13 mouse cellular contexts compared by ENCODE assay signal in the genomic region with DNA sequence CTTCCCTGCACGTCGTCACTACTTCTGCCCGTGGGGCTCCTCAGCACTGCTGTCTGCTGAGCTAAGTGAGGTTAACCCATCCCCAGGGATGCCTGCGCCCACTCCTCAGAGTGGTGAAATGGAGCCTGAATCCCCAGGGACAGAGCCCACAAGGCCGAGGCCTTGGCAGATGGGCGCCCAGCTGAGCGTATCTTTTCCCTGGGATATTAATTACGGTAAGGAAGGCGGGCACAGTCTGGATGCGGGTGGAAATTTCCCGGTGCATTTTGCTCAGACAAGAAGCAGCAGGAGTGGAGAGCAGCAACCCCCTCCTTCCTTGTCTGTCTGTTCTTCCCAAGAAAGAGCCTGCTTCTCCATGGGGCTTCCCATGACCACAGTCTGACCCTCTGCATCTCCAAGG.
DNase-seq lines count a peak whose midpoint lies in the region; ATAC-seq lines count a peak whose summit lies in the region.
"Had no signal": no experiment of that assay in that cellular context is flagged by ENCODE, and none has a peak within 500 bp of the region (broad histone marks: within the 10 kb centered on the region; RNA-seq: fewer than 3 reads in every experiment).

No protein-coding gene starts in this region.

- DNase-seq in cerebellum, adult 11 months = no peak
- DNase-seq in adipocyte (ENCODE audit: low spot score) = no peak
- DNase-seq in spleen, postnatal 4 days (ENCODE audit: low spot score in 2 of 2) = no peak
- DNase-seq: gastrocnemius, postnatal 14 days; kidney, adult 18-20 months; thymus, postnatal 14 days had no signal

- no peak overlapping the region for H3K4me3 ChIP-seq in midbrain, embryonic 13.5 days (replicated peaks)
- no peak overlapping the region for H3K4me3 ChIP-seq in midbrain, embryonic 15.5 days
- H3K4me3 ChIP-seq in hindbrain, embryonic 12.5 days = no peak overlapping the region
- no peak overlapping the region for H3K4me3 ChIP-seq in neural tube, embryonic 13.5 days
- H3K4me3 ChIP-seq: embryonic facial prominence, embryonic 15.5 days had no signal

- no peaks in the 10 kb centered on the region for H3K9me3 ChIP-seq in midbrain, embryonic 13.5 days
- no peaks in the 10 kb centered on the region for H3K9me3 ChIP-seq in midbrain, embryonic 15.5 days
- H3K9me3 ChIP-seq in hindbrain, embryonic 12.5 days (replicated peaks) = no peaks in the 10 kb centered on the region
- no peaks in the 10 kb centered on the region for H3K9me3 ChIP-seq in neural tube, embryonic 13.5 days
- H3K9me3 ChIP-seq: embryonic facial prominence, embryonic 15.5 days had no signal

- no peak overlapping the region for H3K4me2 ChIP-seq in midbrain, embryonic 13.5 days (replicated peaks)
- no peak overlapping the region for H3K4me2 ChIP-seq in midbrain, embryonic 15.5 days
- H3K4me2 ChIP-seq in hindbrain, embryonic 12.5 days (replicated peaks) = no peak overlapping the region
- H3K4me2 ChIP-seq in neural tube, embryonic 13.5 days = peak overlapping the region; percentile 4; the same call in 1 of the 2 replicates
- H3K4me2 ChIP-seq: embryonic facial prominence, embryonic 15.5 days had no signal

- no peak overlapping the region for H3K27ac ChIP-seq in midbrain, embryonic 13.5 days
- H3K27ac ChIP-seq in midbrain, embryonic 15.5 days = no peak overlapping the region
- H3K27ac ChIP-seq in hindbrain, embryonic 12.5 days = peak overlapping the region; percentile 40; the same call in 1 of the 2 replicates
- peak overlapping the region; percentile 29; the same call in 1 of the 2 replicates for H3K27ac ChIP-seq in neural tube, embryonic 13.5 days (replicated peaks)
- H3K27ac ChIP-seq: embryonic facial prominence, embryonic 15.5 days; liver, embryonic 14.5 days had no signal

- peak overlapping the region; percentile 6; the same call in 1 of the 2 replicates for H3K9ac ChIP-seq in midbrain, embryonic 13.5 days (replicated peaks)
- H3K9ac ChIP-seq in midbrain, embryonic 15.5 days = no peak overlapping the region
- no peak overlapping the region for H3K9ac ChIP-seq in hindbrain, embryonic 12.5 days
- peak overlapping the region; percentile 18; the same call in 1 of the 2 replicates for H3K9ac ChIP-seq in neural tube, embryonic 13.5 days
- H3K9ac ChIP-seq: embryonic facial prominence, embryonic 15.5 days; liver, embryonic 14.5 days had no signal

- WGBS in midbrain, embryonic 13.5 days = 51% methylated on average over 11 of the region's 11 CpGs
- 53% methylated on average over 11 of the region's 11 CpGs for WGBS in midbrain, embryonic 15.5 days
- WGBS in hindbrain, embryonic 12.5 days = 41% methylated on average over 11 of the region's 11 CpGs
- WGBS in neural tube, embryonic 13.5 days = 28% methylated on average over 11 of the region's 11 CpGs

- ATAC-seq in cerebellum, adult (ENCODE audit: insufficient number of reproducible peaks, low FRiP score, low TSS enrichment) = peak; percentile 51; the same call in 1 of the 2 replicates
- ATAC-seq in midbrain, embryonic 13.5 days = no peak
- no peak for ATAC-seq in midbrain, embryonic 15.5 days (replicated peaks)
- peak; percentile 23 for ATAC-seq in hindbrain, embryonic 12.5 days (ENCODE audit: low FRiP score)
- peak; percentile 51; the same call in 1 of the 2 replicates for ATAC-seq in neural tube, embryonic 13.5 days (ENCODE audit: low read depth)

- H3K36me3 ChIP-seq in midbrain, embryonic 13.5 days = no peaks in the 10 kb centered on the region
- no peaks in the 10 kb centered on the region for H3K36me3 ChIP-seq in midbrain, embryonic 15.5 days (replicated peaks)
- no peaks in the 10 kb centered on the region for H3K36me3 ChIP-seq in hindbrain, embryonic 12.5 days
- no peaks in the 10 kb centered on the region for H3K36me3 ChIP-seq in neural tube, embryonic 13.5 days
- H3K36me3 ChIP-seq: embryonic facial prominence, embryonic 15.5 days had no signal

- peaks cover 38% of the 10 kb centered on the region for H3K4me1 ChIP-seq in midbrain, embryonic 13.5 days (replicated peaks)
- H3K4me1 ChIP-seq in midbrain, embryonic 15.5 days = peaks cover 22% of the 10 kb centered on the region
- H3K4me1 ChIP-seq in hindbrain, embryonic 12.5 days = peaks cover 38% of the 10 kb centered on the region
- peaks cover 42% of the 10 kb centered on the region for H3K4me1 ChIP-seq in neural tube, embryonic 13.5 days (replicated peaks)
- H3K4me1 ChIP-seq: embryonic facial prominence, embryonic 15.5 days had no signal

- no peaks in the 10 kb centered on the region for H3K27me3 ChIP-seq in midbrain, embryonic 13.5 days
- H3K27me3 ChIP-seq in midbrain, embryonic 15.5 days (replicated peaks) = no peaks in the 10 kb centered on the region
- H3K27me3 ChIP-seq in hindbrain, embryonic 12.5 days = no peaks in the 10 kb centered on the region
- no peaks in the 10 kb centered on the region for H3K27me3 ChIP-seq in neural tube, embryonic 13.5 days

Comparison
In these comparisons a context has a peak if more than half of its experiments do, and no peak if none do; other contexts are left out.
1. H3K9ac ChIP-seq: peak in midbrain, embryonic 13.5 days (single experiment) and neural tube, embryonic 13.5 days (single experiment); none in midbrain, embryonic 15.5 days (single experiment) and hindbrain, embryonic 12.5 days (single experiment).
2. ATAC-seq: peak in cerebellum, adult (single experiment), hindbrain, embryonic 12.5 days (single experiment) and neural tube, embryonic 13.5 days (single experiment); none in midbrain, embryonic 13.5 days (single experiment) and midbrain, embryonic 15.5 days (single experiment).
3. H3K27ac ChIP-seq: peak in hindbrain, embryonic 12.5 days (single experiment) and neural tube, embryonic 13.5 days (single experiment); none in midbrain, embryonic 13.5 days (single experiment) and midbrain, embryonic 15.5 days (single experiment).